Mouse (Mus musculus) lung, postnatal 0 days (tissue): ENCODE measurements around the gene Mreg.

Experiments used
- CTCF ChIP-seq: IDR thresholded peaks from 2 replicates; pipeline ENCODE4 v1.5.1; 2016; ENCODE audit warnings: antibody characterized with exemption, mild to moderate bottlenecking
- EP300 ChIP-seq: IDR thresholded peaks from 2 replicates; pipeline ENCODE4 v1.6.1; 2016; ENCODE audit warnings: antibody characterized with exemption, mild to moderate bottlenecking, control low read depth

DNA sequence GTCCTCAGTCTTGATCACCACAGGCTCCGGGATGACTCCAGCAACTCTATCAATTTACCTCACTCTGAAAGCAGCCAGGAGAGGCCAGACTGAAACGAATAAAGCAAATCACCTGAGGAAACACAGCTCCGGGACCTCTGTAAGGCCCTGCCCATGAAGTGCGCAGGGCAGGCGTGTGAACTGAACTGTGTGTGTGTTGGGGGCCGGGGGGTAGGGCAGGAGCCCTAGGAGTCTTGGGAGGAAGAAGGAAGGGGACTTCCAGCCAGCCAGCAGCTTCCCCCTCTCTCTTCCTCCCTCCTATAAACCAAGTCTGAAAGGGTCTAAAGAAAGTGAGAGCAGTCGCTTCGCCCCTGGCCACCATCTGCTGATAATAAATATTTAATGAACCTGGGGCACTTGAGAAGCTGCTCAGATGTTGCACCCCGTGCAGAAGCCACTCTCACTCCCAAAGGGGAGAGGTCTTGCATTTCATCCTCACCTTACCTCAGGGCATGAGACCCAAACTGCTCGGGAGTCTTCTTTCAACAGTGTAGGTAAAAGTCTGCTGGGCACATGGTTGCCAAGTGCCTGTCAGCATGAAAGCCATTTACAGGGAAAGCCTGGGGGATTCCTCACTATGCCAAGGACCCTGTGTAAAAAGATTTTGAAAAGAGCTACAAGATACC is 13.8 kb downstream of the Mreg start:
- TF ChIP-seq CTCF, result no peak
- no peak for TF ChIP-seq EP300
